Mouse (Mus musculus): Measurements from ENCODE around the gene Serpinf2.

DNA sequence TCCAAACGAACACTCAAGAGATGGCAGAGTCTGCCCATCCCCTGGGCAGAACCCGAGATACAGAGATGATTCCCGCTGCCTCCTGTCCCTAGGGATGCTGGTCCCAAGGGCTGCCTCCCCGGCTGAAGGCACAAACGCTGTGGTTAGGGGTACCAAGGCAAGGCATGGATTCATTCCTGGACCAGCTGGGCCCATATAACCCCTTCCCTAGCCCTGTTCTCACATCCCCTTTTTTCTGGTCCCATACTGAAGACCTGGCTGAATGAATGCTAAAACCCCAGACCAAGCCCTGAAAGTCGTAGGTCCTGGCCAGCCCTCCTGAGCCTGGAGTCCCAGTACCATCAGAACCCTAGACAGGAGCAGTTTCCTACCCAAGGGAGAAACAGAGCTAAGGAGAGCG, 1.6 kb upstream of the Serpinf2 start:
- TF ChIP-seq GATA1 (IDR thresholded peaks at IDR 0.05; ENCODE audit: borderline replicate concordance, low read length) (no peak), FLI1 (IDR thresholded peaks at IDR 0.05; ENCODE audit: low read length) (no peak)

Measured in megakaryocyte, embryonic 14.5 days (primary cell).